Mouse (Mus musculus): ENCODE measurements around the gene Aox1. TPM values are rescaled to one million over a fixed set of nuclear protein-coding genes. Genes with fewer than 3 reads are reported as not detected.

The Aox1 gene
- total RNA-seq, 2 experiments from 2014 or later, result 0.42 to 0.76 TPM

DNA sequence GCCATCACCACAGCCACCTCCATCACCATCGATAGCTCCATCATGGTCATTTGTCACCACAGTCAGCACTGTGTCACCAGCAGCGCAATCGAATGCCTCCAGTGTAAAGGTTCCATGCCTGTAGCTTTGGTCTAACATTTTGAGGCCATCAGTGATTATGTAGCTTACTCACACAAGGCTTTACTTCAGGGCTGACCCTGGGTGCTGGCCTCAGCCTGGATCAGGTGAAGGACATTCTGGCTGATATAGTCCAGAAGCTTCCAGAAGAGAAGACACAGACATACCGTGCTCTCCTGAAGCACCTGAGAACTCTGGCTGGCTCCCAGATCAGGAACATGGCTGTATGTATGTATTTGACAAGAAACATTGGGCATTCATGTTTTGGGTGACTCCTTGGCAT lies 29.1 kb downstream of the Aox1 start:
- ATAC-seq (replicated peaks; ENCODE audit: low FRiP score, poor library complexity, severe bottlenecking), result no peak

GRCm38 (mm10) chr1:58062131-58062530 lies 32.4 kb downstream of the Aox1 start:
- no peak for ATAC-seq (replicated peaks; ENCODE audit: low FRiP score, poor library complexity, severe bottlenecking)

- ATAC-seq (replicated peaks; ENCODE audit: low FRiP score, poor library complexity, severe bottlenecking), result no peak
These were observed 35.4 kb downstream of the Aox1 start for GRCm38 (mm10) chr1:58065151-58065550.

- no peak for ATAC-seq (replicated peaks; ENCODE audit: low FRiP score, poor library complexity, severe bottlenecking)
These were observed 35.9 kb downstream of the Aox1 start for GRCm38 (mm10) chr1:58065606-58066005.

DNA sequence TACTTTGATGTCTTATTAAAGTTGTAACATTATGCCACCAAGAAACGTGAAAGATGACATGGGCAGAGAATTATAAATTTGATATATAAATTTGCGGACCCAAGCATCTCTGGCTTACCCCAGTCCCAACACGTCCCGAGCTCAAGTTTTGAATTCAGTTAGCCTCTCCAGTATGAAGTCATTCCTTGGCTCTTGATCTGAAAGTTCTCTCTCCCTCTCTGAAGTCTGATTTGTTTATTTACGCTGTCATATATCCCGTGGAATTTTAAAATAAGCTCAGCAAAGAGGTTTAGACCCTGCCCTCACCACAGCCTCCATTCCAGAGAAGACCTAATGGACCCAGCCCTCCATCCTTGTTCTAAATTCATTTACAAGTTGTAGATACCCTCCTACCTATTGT lies 39.5 kb downstream of the Aox1 start:
- no peak for ATAC-seq (replicated peaks; ENCODE audit: low FRiP score, poor library complexity, severe bottlenecking)

- ATAC-seq (replicated peaks; ENCODE audit: low FRiP score, poor library complexity, severe bottlenecking), result no peak
These were observed 40.4 kb downstream of the Aox1 start for GRCm38 (mm10) chr1:58070091-58070490.

DNA sequence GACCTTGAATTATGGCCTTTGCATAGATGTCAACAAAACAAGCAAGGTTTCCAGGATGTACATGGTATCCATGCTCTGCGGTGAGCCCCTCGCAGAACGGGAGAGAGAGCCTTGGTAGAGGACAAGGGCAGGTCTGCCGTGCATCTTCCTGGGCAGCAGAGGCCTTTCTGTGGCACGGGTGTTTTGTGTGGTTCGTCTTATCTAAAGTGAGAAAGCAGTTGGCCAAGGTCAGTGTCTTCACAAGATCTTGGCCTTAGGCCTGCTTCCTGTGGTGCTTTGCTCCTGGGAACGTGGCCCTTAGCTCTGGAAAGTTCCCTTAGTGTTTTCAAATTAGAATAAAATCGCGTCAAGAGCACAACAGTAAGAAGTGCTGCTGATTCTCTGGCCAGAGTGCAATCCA lies 41.3 kb downstream of the Aox1 start:
- no peak for ATAC-seq (replicated peaks; ENCODE audit: low FRiP score, poor library complexity, severe bottlenecking)

DNA sequence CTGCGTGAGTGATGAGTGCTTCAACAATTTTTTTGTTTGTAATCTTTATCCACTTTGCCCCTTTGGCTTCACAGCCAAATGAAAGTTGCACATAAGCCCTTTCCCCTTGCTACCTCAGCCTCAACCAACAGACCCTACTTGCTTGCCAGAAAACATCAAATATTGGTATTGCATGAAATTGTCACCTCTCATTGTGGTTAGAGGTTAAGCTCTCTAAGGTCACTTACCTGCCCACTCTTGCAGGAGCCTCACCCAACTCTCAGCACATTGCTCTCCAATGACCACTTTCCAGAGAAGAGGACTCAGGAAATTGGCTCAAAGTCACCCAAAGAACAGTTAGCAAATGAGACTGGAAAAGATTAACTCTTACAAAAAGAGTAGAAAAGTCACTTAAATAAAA lies 41.8 kb downstream of the Aox1 start:
- no peak for ATAC-seq (replicated peaks; ENCODE audit: low FRiP score, poor library complexity, severe bottlenecking)

DNA sequence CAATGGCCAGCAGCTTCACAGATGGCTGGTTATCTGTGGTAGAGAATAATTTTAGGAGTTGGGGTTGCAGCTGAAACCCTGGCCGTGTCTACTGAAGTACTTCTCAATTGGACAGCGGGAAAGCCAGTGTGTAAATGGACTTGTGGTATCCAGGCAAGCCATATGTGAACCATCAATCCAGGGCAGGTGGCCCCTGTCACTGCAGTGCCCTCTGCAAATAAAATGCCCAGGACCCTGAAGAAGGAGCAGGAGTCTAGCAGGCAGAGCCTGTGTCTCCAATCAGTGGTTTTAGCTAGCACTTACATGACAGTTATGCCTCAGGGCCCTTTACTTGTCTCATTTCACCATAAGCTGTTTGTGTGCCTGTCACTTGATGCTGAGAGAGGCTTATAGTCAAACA lies 42.7 kb downstream of the Aox1 start:
- ATAC-seq (replicated peaks; ENCODE audit: low FRiP score, poor library complexity, severe bottlenecking), result no peak

DNA sequence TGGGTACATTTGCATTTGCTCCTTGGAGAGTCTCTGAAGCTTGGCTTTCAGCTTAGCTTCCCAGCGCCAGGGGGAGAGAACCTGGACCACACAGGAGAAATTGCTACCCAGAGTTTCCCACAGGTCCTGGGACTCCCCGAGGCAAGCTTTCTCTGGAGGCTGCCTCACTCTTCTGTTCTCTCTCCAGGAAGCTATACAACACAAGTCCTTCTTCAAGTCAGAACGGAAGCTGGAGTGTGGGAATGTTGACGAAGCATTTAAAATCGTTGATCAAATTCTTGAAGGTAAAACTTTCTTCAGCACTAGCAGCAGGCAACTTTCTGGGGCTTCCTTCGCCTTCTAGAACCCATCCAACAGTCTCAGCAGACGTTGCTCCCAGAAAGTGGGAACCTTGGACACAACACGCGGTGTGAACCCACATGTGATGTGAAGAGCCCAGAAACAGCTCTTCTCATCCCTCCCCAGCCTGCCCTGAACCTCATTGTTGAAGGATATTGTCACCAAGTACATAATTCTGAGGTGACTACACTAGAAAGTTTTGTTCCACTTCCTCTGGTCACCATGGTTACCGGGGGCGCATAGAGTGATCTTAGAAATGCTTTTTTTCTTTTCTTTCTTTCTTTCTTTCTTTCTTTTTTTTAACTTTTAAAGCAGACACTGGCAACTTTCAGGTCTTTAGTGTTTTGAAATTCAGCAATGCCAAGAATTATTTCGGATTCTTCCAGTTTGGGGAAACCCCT lies 43.4 kb downstream of the Aox1 start:
- no peak for ATAC-seq (replicated peaks; ENCODE audit: low FRiP score, poor library complexity, severe bottlenecking)

DNA sequence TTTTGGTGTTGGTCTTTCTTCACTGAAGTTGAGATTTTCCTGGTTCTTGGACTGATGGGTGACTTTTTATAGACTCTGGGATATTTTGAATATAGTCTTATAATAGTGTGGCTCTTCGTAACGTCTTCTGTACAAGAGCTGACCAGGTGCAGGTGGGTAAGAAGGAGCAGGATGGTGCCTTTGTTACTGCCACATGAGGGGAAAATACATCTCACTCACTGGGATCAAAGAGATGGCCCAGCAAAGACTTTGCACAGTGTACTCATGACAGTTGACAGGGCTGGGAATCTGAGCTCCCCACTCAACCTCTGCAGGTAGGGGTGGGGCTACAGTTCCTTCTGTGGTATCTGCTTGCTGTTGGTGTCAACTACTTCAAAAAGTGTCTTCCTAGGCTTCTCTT lies 44.5 kb downstream of the Aox1 start:
- no peak for ATAC-seq (replicated peaks; ENCODE audit: low FRiP score, poor library complexity, severe bottlenecking)

GRCm38 (mm10) chr1:58077882-58078281 lies 48.2 kb downstream of the Aox1 start:
- no peak for ATAC-seq (replicated peaks; ENCODE audit: low FRiP score, poor library complexity, severe bottlenecking)

DNA sequence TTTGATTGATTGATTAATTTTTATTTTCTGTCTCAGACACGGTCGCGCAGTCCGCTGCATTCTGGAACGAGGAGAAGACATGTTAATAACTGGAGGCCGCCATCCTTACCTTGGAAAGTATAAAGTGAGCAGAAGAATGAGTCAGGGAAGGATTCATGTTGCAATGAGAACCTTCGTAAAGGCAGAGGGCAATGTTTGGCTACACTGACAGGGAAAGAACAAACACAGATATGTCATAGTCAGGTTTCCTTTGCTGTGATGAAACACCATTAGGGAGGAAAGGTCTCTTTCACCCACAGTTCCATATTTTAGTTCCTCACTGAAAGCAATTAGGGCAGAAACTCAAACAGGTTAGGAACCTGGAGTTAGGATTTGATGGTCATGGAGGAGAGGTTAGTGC lies 48.7 kb downstream of the Aox1 start:
- no peak for ATAC-seq (replicated peaks; ENCODE audit: low FRiP score, poor library complexity, severe bottlenecking)

DNA sequence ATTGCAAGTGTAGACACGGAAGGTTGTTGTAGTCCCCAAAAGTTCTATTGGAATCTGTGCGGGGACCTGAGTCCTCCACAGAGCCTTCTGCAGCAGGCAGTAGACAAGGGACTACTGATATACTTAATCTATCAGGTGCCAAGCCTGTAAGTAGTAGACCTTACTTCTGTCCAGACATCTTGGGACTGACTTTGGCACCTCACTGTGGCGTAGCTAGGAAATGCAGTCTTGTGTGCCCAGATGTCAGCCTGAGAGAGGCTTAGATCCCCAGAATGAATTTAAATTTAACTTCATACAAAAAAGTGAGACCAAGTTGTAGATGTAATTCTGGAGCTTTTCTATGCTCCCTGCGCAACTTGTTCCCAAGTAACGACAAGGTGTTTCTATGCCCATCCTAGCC lies 50.0 kb downstream of the Aox1 start:
- ATAC-seq (replicated peaks; ENCODE audit: low FRiP score, poor library complexity, severe bottlenecking), result no peak

- ATAC-seq (replicated peaks; ENCODE audit: low FRiP score, poor library complexity, severe bottlenecking), result no peak
These were observed 50.7 kb downstream of the Aox1 start for GRCm38 (mm10) chr1:58080446-58080845.

DNA sequence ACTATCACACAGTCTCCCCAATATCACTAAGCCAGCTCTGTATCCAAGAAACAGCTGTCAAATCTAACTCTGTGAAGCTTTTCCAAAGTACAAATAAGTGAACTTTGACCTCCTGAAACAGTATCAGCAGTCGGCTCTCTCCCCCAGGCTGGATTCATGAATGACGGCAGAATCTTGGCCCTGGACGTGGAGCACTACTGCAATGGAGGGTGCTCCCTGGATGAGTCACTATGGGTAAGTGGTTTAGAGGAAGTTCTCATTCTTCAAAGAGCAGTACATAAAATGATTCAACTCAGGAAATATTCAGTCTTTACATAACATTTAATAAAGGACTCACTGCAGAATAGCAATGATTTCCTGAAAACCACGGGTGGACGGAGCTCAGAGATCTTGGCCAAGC lies 51.6 kb downstream of the Aox1 start:
- no peak for ATAC-seq (replicated peaks; ENCODE audit: low FRiP score, poor library complexity, severe bottlenecking)

- no peak for ATAC-seq (replicated peaks; ENCODE audit: low FRiP score, poor library complexity, severe bottlenecking)
These were observed 59.6 kb downstream of the Aox1 start for GRCm38 (mm10) chr1:58089316-58089715.

GRCm38 (mm10) chr1:58090191-58090590 lies 60.5 kb downstream of the Aox1 start:
- no peak for ATAC-seq (replicated peaks; ENCODE audit: low FRiP score, poor library complexity, severe bottlenecking)

DNA sequence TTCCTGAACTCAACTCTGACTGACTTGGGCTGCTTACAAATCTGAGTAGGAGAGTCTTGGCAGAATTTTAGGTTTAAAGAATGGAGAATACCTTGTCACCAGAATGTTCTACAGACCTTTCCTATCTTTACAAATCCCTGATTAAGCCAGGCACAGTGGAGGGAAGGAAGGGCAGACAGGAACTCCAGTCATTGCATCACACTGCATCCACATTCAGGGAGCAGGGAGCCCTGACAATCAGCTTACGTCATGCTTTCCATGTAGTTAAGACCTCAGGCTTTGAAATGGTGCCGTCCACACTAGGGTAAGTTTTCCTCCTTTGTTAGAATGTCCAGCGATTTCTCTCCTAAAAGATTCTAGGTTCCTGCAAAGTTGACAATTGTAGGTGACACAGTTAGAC lies 61.5 kb downstream of the Aox1 start:
- no peak for ATAC-seq (replicated peaks; ENCODE audit: low FRiP score, poor library complexity, severe bottlenecking)

DNA sequence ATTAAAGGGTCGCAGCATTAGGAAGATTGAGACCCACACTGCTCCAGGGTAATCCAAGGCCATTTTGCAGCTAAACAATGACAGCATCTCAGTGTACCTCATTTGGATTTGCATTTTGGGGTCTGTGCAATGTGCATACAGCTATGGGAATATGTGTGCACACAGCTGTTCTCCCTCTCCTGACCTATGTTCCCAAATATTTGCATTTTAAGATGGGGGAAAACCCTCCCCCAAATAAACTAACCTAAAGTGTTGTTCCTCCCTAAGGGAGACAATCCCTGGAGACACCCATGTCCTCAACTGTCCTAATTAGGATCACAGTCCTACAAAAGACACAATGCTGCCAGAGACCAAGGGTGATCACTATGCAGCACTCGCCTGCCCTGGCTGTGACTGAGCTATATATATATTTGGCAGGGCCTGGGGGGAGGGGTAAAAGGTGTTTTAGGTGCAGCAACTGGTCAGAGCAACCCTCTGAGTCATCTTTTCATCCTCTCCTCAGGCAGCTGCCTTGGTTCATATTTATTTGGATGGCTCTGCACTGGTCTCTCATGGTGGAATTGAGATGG lies 62.3 kb downstream of the Aox1 start:
- no peak for ATAC-seq (replicated peaks; ENCODE audit: low FRiP score, poor library complexity, severe bottlenecking)

DNA sequence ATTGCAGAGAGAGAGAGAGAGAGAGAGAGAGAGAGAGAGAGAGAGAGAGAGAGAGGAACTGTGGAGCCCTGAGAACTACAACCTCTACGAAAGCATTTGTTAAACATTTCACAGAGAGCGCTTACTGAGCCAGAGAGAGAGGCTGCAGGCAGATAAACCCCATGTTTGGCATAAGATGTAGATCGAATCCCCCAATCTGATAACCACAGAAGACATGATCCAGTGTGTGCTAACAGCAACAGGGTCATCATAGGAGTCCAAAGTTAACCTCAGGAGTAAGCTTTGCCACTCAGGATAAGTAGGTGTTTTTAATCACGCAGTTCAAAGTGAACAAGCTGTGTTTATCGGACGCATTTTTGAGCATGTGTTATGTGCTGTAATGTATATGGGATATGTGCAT lies 67.6 kb downstream of the Aox1 start:
- no peak for ATAC-seq (replicated peaks; ENCODE audit: low FRiP score, poor library complexity, severe bottlenecking)

GRCm38 (mm10) chr1:58099119-58099518 lies 69.4 kb downstream of the Aox1 start:
- ATAC-seq (replicated peaks; ENCODE audit: low FRiP score, poor library complexity, severe bottlenecking), result no peak

All from erythroid progenitor cell, adult 5-6 weeks (primary cell).